Mouse (Mus musculus) midbrain, embryonic 11.5 days (tissue): ENCODE results near the gene Klf16. TPM values are rescaled to one million over a fixed set of nuclear protein-coding genes. Genes with fewer than 3 reads are reported as not detected.

Experiments used
- ATAC-seq: fragments of 200-750 bp; cut with Nextera tagmentation; 2 replicates; pipeline ENCODE4 v1.8.0; 2017; ENCODE audit warnings: moderate TSS enrichment, moderate library complexity; ENCODE audit not compliant: low FRiP score
- DNase-seq: peaks from one replicate; pipeline ENCODE4 v3.0.0; 2015; ENCODE audit warnings: low spot score; ENCODE audit errors: missing footprints
- H3K27ac ChIP-seq: fragments of 300-500 bp; sonication (generic); 2 replicates; pipeline ENCODE4 v1.5.1; 2014; ENCODE audit warnings: low read depth, low read length
- H3K27me3 ChIP-seq: fragments of 300-500 bp; sonication (generic); 2 replicates; pipeline ENCODE4 v1.6.1; 2014; ENCODE audit warnings: mild to moderate bottlenecking, low read length, moderate library complexity, mixed read lengths; ENCODE audit not compliant: control insufficient read depth, insufficient read depth
- H3K36me3 ChIP-seq: fragments of 300-500 bp; sonication (generic); 2 replicates; pipeline ENCODE4 v1.6.1; 2014; ENCODE audit warnings: mild to moderate bottlenecking, low read length, moderate library complexity, mixed read lengths; ENCODE audit not compliant: control insufficient read depth, insufficient read depth
- H3K4me1 ChIP-seq: fragments of 300-500 bp; sonication (generic); 2 replicates; pipeline ENCODE4 v1.6.1; 2014; ENCODE audit warnings: low read length; ENCODE audit not compliant: control insufficient read depth, insufficient read depth
- H3K4me2 ChIP-seq: fragments of 300-500 bp; sonication (generic); 2 replicates; pipeline ENCODE4 v1.6.1; 2014; ENCODE audit warnings: mild to moderate bottlenecking, moderate library complexity
- H3K4me3 ChIP-seq: fragments of 300-500 bp; sonication (generic); 2 replicates; pipeline ENCODE4 v1.5.1; 2014; ENCODE audit warnings: low read depth, low read length
- H3K9ac ChIP-seq: fragments of 300-500 bp; sonication (generic); 2 replicates; pipeline ENCODE4 v1.6.1; 2014; ENCODE audit warnings: low read length
- H3K9me3 ChIP-seq: fragments of 300-500 bp; sonication (generic); 2 replicates; pipeline ENCODE4 v1.6.1; 2016; ENCODE audit warnings: low read length; ENCODE audit not compliant: control insufficient read depth
- WGBS: fragments of 180-500 bp; shearing (Covaris S2); extraction: QIAGEN DNeasy Blood & Tissue Kit; methylation state at CpG from one replicate; pipeline ENCODE4 v1.1.7; 2014; 5-methylcytosine and 5-hydroxymethylcytosine counted together
- microRNA-seq: library from miRNA; unstranded; fragments of <30 nt; microRNA quantifications from one replicate; pipeline ENCODE4, GENCODE M21; 2017
- polyA plus RNA-seq: library from polyadenylated mRNA; unstranded; fragments of >200 nt; fragmentation: Nextera tagmentation; extraction: Ambion mirVana; gene quantifications from 2 replicates; pipeline ENCODE4 v1.2.1, GENCODE M21; 2014

Klf16 gene
- polyA plus RNA-seq, 1 experiment from 2014 or later = 3.1 TPM

GRCm38 (mm10) chr10:80523299-80523698, 53.8 kb downstream of the Klf16 start:
- WGBS = 91% methylated on average over 7 of the region's 7 CpGs
- ATAC-seq (no peak), DNase-seq (no peak)
- no peaks in the 10 kb centered on the region for H3K36me3 ChIP-seq
- H3K27ac ChIP-seq = no peak overlapping the region
- no peak overlapping the region for H3K4me3 ChIP-seq
- H3K27me3 ChIP-seq = no peaks in the 10 kb centered on the region
- H3K4me1 ChIP-seq = no peaks in the 10 kb centered on the region
- H3K4me2 ChIP-seq = no peak overlapping the region
- H3K9ac ChIP-seq = no peak overlapping the region
- H3K9me3 ChIP-seq = no peaks in the 10 kb centered on the region

DNA sequence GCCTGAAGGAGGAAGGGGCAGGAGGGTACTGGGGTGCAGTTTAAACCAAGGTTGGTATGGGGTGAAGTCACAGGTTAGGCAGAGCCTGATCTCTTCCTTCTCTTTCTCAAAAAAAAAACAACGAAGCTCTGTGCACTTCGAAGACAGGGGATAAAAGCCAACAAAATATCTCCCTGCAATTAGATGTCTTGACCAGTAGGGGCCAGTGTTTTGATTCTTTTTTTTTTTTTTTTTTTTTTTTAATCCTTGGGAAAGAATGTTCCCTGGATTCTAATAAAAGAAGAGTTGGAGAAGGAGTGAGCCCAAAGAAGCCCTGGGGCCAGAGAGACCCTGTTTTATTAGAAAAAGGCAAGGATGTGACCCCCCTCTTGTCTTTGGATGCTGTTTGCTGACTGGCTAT, 57.8 kb downstream of the Klf16 start:
- H3K9me3 ChIP-seq = no peaks in the 10 kb centered on the region
- no peak overlapping the region for H3K27ac ChIP-seq

More for the DNA sequence above, 57.8 kb downstream of the Klf16 start:
- DNase-seq (no peak), ATAC-seq (no peak)
- Histone ChIP-seq H3K27me3 (peaks cover 4% of the 10 kb centered on the region), H3K4me3 (no peak overlapping the region), H3K4me2 (no peak overlapping the region), H3K4me1 (peaks cover 3% of the 10 kb centered on the region), H3K9ac (no peak overlapping the region), H3K36me3 (no peaks in the 10 kb centered on the region)
- 82% methylated on average over 2 of the region's 2 CpGs for WGBS

Small RNA genes within 50 kb of the gene (microRNA-seq; reads per million reads assigned to microRNA genes)
- gene Mir6912 = 1.1 reads per million

Other genes with a start within 250 kb of the Klf16 start
- 1.5 and 1.8 TPM in 2 replicates for gene Pcsk4, start 247.8 kb downstream of the Klf16 start, polyA plus RNA-seq
- gene Reep6, start 247.4 kb downstream of the Klf16 start, polyA plus RNA-seq = 4.0 and 4.5 TPM in 2 replicates
- 0.11 and 0.31 TPM in 2 replicates for gene Adamtsl5, start 228.9 kb downstream of the Klf16 start, polyA plus RNA-seq
- 0.05 and 0.22 TPM in 2 replicates for gene Plk5, start 220.9 kb downstream of the Klf16 start, polyA plus RNA-seq
- 11.8 and 12.4 TPM in 2 replicates for gene Mex3d, start 189.7 kb downstream of the Klf16 start, polyA plus RNA-seq
- gene Mbd3, start 177.8 kb downstream of the Klf16 start, polyA plus RNA-seq = 222 and 252 TPM in 2 replicates
- 404 and 476 TPM in 2 replicates for gene Uqcr11, start 170.5 kb downstream of the Klf16 start, polyA plus RNA-seq
- 135 and 154 TPM in 2 replicates for gene Tcf3, start 143.7 kb downstream of the Klf16 start, polyA plus RNA-seq
- gene Onecut3, start 82.5 kb downstream of the Klf16 start, polyA plus RNA-seq = 2.7 and 2.8 TPM in 2 replicates
- gene Atp8b3, start 38.2 kb downstream of the Klf16 start, polyA plus RNA-seq = 0.81 and 1.2 TPM in 2 replicates
- 21.6 and 23.5 TPM in 2 replicates for gene Rexo1, start 15.8 kb downstream of the Klf16 start, polyA plus RNA-seq
- gene Abhd17a, start 13.0 kb upstream of the Klf16 start, polyA plus RNA-seq = 90.8 and 109 TPM in 2 replicates
- gene Scamp4, start 25.6 kb upstream of the Klf16 start, polyA plus RNA-seq = 60.2 and 62.3 TPM in 2 replicates
- 5.4 and 6.9 TPM in 2 replicates for gene Adat3, start 25.6 kb upstream of the Klf16 start, polyA plus RNA-seq
- 1.9 and 2.2 TPM in 2 replicates for gene Gm49322, start 28.7 kb upstream of the Klf16 start, polyA plus RNA-seq
- gene Csnk1g2, start 45.5 kb upstream of the Klf16 start, polyA plus RNA-seq = 73.6 and 86.9 TPM in 2 replicates
- 43.8 and 51.7 TPM in 2 replicates for gene Btbd2, start 79.8 kb upstream of the Klf16 start, polyA plus RNA-seq
- gene Mknk2, start 100.8 kb upstream of the Klf16 start, polyA plus RNA-seq = 42.0 and 49.4 TPM in 2 replicates
- gene Mob3a, start 124.7 kb upstream of the Klf16 start, polyA plus RNA-seq = 50.2 and 52.7 TPM in 2 replicates
- gene Izumo4, start 124.9 kb upstream of the Klf16 start, polyA plus RNA-seq = 6.7 and 6.9 TPM in 2 replicates
- 63.2 and 68.4 TPM in 2 replicates for gene Ap3d1, start 164.9 kb upstream of the Klf16 start, polyA plus RNA-seq
- gene Dot1l, start 177.9 kb upstream of the Klf16 start, polyA plus RNA-seq = 15.4 and 18.8 TPM in 2 replicates
- 92.2 and 104 TPM in 2 replicates for gene Sf3a2, start 220.9 kb upstream of the Klf16 start, polyA plus RNA-seq
- 138 and 151 TPM in 2 replicates for gene Plekhj1, start 221.3 kb upstream of the Klf16 start, polyA plus RNA-seq
- not detected in 2 replicates for gene Amh, start 227.9 kb upstream of the Klf16 start, polyA plus RNA-seq
- 0.38 and 0.80 TPM in 2 replicates for gene Jsrp1, start 236.2 kb upstream of the Klf16 start, polyA plus RNA-seq
- gene Oaz1, start 249.3 kb upstream of the Klf16 start, polyA plus RNA-seq = 1,723 and 1,824 TPM in 2 replicates